Mouse (Mus musculus) layer of hippocampus, adult 6 months (tissue): ENCODE measurements around the gene Vmn1r176. TPM values are rescaled to one million over a fixed set of nuclear protein-coding genes. Genes with fewer than 3 reads are reported as not detected.

Experiments
- long read RNA-seq, 2 experiments: library from polyadenylated mRNA; unstranded; transcript quantifications; one replicate each; pipeline ENCODE4 v2.0.0; 2019 to 2020
- polyA plus RNA-seq: library from polyadenylated mRNA; unstranded; fragments of <200 nt; fragmentation: Nextera tagmentation; gene quantifications from 2 replicates; pipeline ENCODE4 v1.2.3, GENCODE M21; 2021

Vmn1r176 gene
- polyA plus RNA-seq: not detected in 2 replicates
- long read RNA-seq, experiment 1: 0 reads
- long read RNA-seq, experiment 2: 0 reads

GRCm38 (mm10) chr7:23837272-23837671 is at the start of gene Vmn1r176:
Gene Vmn1r176 (minus strand): TSS chr7:23837372.

GRCm38 (mm10) chr7:23866349-23866748 is 29.2 kb upstream of the Vmn1r176 start, which contains the start of gene Vmn1r177:
Gene Vmn1r177 (minus strand): TSS chr7:23866449.

GRCm38 (mm10) chr7:23810543-23810942 is 26.6 kb downstream of the Vmn1r176 start, which contains the start of gene Vmn1r175:
Gene Vmn1r175 (minus strand): TSS chr7:23810643.

Other genes with a start within 250 kb of the Vmn1r176 start
- not detected in 2 replicates for gene Vmn1r170, start 231.2 kb downstream of the Vmn1r176 start, polyA plus RNA-seq
- not detected in 2 replicates for gene Vmn1r171, start 206.7 kb downstream of the Vmn1r176 start, polyA plus RNA-seq
- gene Vmn1r172, start 179.1 kb downstream of the Vmn1r176 start, polyA plus RNA-seq: not detected in 2 replicates
- not detected in 2 replicates for gene Vmn1r173, start 136.7 kb downstream of the Vmn1r176 start, polyA plus RNA-seq
- not detected in 2 replicates for gene Vmn1r174, start 85.1 kb downstream of the Vmn1r176 start, polyA plus RNA-seq
- gene Vmn1r175, start 26.7 kb downstream of the Vmn1r176 start, polyA plus RNA-seq: not detected in 2 replicates
- not detected in 2 replicates for gene Vmn1r177, start 29.1 kb upstream of the Vmn1r176 start, polyA plus RNA-seq
- not detected in 2 replicates for gene Vmn1r178, start 54.6 kb upstream of the Vmn1r176 start, polyA plus RNA-seq
- not detected in 2 replicates for gene Vmn1r179, start 89.6 kb upstream of the Vmn1r176 start, polyA plus RNA-seq
- gene Vmn1r180, start 113.3 kb upstream of the Vmn1r176 start, polyA plus RNA-seq: not detected in 2 replicates
- not detected in 2 replicates for gene Vmn1r181, start 137.2 kb upstream of the Vmn1r176 start, polyA plus RNA-seq
- gene V1rd19, start 164.3 kb upstream of the Vmn1r176 start, polyA plus RNA-seq: not detected in 2 replicates
- not detected in 2 replicates for gene Vmn1r183, start 215.9 kb upstream of the Vmn1r176 start, polyA plus RNA-seq
- 18.2 and 19.7 TPM in 2 replicates for gene Zfp180, start 244.6 kb upstream of the Vmn1r176 start, polyA plus RNA-seq